Mouse (Mus musculus): ENCODE measurements around the gene Ydjc. TPM values are rescaled to one million over a fixed set of nuclear protein-coding genes. Genes with fewer than 3 reads are reported as not detected.
A peak's percentile ranks its signal among the peaks of the same experiment; 100 is the strongest.
"Not testable (repeated sequence)": the region's sequence is repeated elsewhere in the genome, so short reads cannot be mapped to it uniquely, and the experiment has no call there.

Gene Ydjc
- total RNA-seq, 2 experiments from 2014 or later = 3.9 to 6.7 TPM

DNA sequence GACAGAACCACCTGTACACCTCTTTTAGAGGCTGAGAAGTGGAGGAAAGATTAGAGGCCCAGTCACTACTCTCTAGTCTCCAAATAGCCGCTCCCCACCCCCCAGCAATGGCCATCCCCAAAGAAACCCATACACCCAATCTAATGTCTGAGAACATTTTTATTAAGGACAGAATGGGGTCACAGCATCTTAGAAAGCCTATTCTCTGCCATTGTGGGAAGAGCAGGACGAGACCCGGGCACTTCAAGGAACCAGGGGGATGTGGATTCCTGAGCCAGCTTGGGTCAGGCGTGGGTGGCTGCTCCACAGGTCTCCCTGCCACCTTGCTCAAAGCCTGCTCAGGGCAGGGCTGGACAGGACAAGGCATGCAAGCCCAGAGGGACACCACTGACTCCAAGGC lies 7.5 kb downstream of the Ydjc start:
- DNase-seq = no peak

DNA sequence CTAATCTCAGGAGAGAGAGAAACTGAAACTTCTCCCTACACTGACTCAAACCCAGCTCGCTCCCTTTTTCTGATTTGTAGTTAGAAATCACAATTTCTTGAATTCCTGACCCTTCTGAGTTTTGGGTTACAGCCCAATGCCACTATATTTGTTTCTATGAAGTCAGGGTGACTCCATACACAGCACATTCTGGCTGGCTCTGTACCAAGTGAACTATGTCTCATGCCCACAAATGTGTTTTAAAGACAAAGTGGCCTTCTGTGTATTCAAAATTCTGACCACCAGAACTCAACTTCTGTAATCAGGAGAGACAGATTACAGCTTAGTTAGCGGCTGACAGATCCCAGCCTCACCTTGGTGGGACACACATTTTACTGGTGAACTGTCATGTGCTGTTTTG lies 9.9 kb downstream of the Ydjc start:
- peak; percentile 44 for DNase-seq

DNA sequence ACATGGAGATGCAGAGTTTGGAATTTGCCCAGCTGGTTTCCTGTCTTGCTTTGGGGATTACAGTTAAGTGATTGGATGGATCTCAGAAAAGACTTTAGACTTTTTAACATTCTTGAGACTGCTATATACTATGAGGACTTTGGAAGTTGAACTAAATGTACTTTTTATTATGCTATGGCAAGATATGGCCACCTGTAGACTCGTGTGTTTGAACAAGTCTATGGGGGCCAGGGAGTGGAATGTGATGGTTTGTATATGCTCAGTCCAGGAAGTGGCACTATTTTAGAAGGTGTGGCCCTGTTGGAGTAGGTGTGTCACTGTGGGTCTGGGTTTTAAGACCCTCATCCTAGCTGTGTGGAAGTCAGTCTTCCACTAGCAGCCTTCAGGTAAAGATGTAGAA lies 21.1 kb downstream of the Ydjc start:
- DNase-seq = not testable (repeated sequence)

DNA sequence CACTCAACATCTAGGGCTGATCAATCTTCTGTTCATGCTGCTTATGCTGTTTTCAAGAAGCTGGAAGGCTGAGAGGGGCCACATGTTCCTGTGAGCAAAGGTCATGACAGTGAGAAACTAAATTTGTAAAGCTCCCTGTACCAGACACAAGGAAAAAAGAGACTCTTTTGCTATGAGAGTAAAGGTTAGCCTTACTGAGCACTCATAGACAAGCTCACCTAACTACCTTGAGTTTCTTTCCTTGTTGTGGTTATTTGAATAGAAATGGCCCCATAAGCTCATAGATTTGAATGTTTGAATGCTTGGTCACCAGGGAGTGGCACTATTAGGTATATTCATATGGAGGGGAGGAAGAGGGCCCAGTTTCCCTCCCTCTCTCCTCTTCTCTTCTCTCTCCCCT lies 22.8 kb downstream of the Ydjc start:
- no peak for DNase-seq

DNA sequence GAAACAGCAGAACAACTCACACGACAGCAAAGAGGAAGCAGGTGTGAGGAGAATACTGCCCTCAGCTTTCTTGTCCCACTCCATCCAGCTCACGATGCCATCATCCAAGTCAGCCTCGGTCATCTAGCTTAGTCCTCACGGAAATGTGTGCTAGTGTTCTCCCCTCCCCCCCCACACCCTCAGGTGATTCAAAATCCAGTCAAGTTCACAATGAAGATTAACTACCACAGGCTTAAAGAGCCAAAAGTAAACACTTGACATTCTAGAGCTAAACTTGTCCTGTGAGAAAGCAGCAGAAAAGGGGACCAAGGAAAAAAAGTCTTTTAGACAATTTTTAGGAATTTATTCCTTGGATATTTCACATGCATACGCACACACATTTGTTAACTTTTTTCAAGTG lies 23.6 kb downstream of the Ydjc start:
- no peak for DNase-seq

DNA sequence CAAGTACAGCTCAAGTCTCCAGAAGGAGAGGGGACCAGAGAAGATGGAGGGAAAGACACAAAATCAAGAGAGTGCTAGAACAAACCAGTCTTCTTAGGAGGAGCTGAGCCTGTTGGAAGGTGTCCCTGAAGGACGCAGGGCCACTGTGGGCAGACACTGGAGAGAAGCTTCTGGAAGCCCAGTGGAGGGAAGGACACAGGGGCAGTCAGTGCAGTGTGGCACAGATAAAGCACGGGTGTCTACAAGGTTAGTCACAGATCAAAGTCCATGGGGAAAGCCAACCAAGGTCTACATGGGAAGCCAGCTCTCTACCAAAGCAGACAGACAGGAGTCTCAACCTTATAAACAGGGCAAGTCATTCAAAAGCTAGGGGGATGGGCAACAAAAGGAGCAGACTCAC lies 31.3 kb downstream of the Ydjc start:
- peak; percentile 34 for DNase-seq

DNA sequence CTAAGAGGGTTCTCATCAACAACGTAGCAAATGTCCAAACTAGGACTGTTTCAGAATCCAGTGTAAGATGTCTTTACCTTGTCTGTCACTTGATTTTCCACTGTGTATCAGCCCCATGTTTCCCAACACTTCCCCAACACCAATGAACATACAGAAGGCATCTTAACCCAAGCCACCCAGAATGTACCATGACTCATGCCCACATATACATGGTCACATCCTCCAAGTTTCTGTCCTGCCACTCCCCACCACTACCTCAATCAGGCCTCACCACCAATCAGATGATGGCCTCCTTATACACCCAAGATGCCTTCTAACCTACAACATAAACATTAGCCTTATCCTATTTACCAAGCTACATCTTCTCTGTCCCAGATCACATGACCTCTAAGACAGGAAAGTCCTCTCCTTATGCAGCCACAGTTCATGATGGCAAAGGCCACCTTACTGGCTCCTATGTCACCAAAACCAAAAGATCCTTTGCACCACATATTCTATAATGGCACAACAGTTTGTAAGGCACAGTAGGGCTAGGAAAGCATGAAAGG lies 33.3 kb downstream of the Ydjc start:
- DNase-seq = no peak

DNA sequence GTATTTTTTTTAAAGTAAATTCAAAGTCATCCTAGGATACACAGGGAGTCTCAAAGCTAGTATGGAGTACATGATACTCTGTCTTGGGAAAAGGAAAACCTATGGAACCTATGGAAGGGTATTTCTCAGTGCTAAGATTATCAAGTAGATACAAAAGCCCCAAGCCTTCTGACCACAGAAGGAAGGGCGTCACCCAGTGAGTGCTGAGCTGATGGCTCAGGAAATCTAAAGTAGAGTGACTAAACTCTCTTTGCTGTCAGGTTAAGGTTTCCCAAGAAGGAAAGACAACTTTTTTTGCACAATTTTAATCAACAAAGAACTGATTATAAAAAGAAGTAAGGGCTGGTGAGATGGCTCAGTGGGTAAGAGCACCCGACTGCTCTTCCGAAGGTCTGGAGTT lies 35.3 kb downstream of the Ydjc start:
- DNase-seq = no peak

DNA sequence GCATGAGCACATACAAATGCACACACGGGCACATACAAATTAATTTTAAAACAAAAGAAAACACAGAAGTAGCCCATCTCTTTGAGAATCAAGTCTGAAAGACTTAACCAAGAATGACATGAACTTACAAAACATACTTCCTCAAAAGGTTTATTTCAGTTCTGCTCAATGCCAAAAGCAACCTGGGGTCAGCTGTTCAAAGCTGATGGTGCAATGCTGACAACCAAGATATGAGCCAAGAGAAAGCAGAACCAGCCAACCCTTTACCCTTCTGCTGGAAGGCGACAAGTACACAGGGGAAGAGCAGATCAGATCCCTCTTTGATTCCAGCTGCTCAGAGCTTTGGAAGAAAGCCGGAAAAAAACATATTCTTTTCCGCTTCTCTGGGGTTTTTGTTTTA lies 37.0 kb downstream of the Ydjc start:
- DNase-seq = peak; percentile 56

DNA sequence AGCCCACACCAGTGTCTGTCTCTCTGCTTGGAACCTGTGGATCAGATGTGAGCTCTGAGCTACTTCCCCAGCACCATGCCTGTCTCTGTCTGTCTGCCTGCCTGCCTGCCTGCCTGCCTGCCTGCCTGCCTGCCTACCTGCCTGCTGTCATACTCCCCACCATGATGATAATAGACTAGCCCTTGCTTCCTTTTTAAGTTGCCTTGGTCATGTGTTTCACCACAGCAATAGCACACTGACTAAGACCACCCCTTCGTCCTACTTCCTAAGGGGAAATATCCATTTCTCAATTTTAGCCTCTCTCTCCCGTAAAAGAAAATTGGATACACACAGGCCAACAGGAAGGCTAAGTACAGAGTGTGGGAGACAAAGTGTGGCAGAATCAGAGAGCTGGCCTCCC lies 37.7 kb downstream of the Ydjc start:
- DNase-seq = no peak

DNA sequence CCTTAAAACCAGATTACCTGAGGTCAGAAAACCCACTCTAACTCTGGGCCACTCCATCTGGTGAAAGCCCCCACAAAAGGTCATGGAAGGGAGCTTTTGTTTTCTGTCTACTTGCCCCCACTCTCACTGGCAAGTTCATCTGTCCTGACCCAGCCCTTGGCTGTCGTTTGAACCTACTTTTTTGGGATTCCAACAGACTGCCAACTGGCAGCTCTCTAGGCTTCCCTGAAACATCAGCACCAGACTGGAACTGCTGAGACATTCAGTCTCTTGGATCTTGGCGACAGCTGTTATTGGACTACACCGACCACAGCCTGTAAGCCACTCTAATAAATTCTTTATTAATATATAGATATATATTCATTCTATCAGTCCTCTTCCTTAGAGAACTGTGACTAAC lies 38.6 kb downstream of the Ydjc start:
- DNase-seq = no peak

DNA sequence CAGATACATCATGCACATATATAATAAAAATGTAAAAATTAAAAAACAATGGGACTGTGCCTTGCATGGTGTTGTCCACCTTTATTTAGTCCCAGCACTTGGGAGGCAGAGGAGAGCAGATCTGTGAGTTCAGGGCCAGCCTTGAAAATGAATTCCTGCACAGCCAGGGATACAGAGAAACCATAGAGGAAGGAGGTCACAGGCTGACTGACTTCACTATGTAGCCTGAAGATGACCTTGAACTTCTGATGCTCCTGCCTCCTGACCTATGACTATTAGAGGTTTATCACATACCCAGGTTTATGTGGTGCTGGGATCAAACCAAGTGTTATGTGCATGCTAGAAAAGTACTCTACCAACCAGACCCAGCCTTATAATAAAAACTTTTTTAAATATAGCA lies 41.1 kb downstream of the Ydjc start:
- DNase-seq = no peak

DNA sequence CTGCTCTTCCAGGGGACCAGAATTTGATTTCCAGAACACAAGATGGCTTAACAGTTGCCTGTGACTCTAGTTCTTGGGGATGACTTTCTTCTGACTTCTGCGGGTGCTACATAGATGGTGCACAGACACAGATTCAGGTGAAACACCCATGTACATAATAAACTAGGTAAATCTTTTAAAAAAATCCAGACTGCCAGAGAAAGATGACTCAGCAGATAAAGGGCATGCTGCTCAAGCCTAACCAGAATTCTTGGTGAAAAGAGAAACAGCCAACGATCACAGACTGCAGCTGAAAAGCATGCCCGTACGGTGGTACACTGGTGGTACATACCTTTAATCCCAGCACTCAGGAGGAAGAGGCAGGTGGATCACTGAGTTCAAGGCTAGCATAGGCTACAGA lies 49.4 kb downstream of the Ydjc start:
- no peak for DNase-seq

DNA sequence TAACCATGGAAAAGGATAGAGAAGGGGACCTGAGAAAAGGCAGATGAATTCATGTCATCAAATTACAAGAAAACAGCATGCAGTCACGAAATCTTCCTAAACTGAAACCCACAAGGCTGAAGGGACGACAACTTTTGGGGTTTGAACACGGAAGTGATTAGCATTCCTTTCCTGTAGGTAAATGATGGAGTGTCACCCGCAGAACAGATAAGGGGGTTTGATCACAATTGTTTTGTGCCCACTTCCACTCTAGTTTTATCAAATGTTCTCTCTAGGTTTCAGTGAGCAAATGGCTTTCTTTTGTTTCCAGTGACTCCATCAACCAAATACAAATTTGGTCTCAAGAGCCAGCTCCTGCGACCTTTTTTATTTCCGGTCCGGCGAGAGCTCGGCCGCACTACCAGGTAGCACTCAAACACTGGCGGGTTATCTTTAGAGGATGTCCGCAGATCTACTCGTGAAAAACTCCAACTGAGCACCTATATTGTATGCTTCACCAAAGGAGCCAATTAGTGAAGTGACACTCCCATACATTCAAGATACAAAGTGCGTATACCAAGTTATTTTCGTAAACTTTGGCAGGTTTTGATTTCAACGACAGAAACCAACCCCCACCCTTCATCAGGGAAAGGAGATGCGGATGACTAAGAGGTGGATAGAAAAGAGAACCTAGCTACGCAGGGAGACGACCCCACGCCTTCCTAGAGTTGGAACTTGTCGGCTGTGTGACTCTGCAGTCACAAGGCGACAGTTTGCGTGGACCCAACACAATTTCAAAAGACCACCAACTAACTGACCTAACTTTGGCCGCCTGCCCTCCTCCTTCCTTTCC lies 55.9 kb downstream of the Ydjc start:
- no peak for DNase-seq

DNA sequence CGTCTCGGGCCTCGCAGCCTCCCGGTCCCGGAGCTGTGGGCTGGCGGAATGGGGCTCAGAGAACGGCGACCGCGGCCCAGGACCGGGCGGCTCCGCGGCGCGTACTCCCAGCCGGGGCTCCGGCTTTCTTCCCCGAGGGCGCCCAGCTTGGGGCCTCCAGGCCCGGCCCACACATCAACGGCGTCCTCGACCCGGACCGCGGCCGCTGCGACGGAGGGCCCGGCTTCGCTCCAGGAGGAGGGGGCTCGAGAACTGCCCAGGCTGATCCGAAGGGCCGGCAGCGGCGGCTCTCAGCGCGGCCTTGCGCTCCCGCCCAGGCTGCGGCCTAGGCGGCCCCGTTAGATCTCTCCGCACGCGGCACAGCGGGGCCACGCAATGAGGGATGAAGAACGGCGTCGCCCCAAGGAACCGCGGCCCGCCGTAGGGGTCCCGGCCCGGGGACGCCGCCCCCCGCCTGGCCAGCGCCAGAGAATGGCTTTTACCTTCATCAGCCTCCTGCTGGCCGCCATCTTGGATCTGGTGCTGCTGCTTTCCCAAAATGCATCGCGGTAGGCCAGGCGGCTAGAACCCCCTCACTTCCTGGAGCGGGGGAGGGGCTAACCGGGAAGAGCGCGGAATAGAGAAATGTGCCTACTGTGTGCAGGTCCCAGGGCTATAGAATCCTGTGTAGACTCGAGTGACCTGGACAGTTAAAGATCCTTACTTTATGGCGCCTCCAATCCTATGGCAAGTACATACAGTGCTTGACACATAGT lies 56.7 kb downstream of the Ydjc start:
- peak; percentile 88 for DNase-seq

DNA sequence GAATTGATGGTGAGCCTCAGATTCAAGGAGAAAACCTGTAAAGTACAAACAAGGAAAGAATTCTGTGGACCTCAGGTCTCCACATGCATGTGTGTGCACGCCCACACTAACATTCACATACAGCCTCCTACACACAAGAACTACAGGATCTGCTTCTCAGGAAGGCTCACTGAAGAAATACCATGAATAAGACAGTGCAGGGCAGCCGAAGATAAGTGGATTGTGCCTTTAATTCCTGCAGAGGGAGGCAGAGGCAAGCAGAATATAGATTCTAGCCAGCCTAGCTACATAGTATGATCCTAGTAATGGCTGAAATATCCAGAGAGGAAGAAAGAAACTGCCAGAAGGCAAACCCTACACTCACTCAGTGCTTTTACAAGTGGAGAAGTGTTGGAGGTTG lies 57.6 kb downstream of the Ydjc start:
- no peak for DNase-seq

DNA sequence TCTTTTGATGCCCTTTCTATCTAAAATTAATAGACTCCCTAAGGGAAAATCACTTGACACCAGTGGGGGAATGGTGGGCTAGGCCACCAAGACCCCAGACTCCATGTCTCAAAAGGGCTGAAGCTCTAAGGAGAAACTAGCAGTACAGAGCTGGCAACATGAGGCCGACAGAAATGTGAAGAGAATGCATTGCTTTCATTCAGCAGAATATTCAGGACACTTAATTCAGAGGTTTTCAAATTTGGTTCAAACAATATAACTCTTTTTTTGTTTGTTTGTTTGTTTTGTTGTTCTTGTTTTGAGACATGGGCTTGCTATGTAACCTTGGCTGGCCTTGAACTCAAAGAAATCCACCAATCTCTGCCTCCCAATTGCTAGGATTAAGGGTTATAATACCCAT lies 58.1 kb downstream of the Ydjc start, which contains the start of gene Ube2l3:
Gene Ube2l3 (minus strand): TSS at position 101 of the 400 bp plus-strand sequence.
- no peak for DNase-seq

DNA sequence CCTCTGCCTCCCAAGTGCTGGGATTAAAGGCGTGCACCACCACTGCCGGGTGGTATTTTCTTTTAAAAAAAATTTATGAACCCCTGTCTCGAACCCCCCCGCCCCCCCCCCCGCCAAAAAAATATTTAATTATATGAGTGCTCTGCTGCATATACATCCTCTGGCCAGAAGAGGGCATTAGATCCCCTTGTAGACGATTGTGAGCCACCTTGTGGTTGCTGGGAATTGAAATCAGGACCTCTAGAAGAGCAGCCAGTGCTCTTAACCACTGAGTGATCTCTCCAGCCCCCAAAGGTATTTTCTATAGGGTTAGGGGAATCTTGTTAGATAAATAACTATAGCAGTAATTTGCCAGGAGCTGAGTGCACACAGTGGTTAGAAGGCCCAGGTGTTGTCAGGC lies 60.6 kb downstream of the Ydjc start:
- peak; percentile 33 for DNase-seq

DNA sequence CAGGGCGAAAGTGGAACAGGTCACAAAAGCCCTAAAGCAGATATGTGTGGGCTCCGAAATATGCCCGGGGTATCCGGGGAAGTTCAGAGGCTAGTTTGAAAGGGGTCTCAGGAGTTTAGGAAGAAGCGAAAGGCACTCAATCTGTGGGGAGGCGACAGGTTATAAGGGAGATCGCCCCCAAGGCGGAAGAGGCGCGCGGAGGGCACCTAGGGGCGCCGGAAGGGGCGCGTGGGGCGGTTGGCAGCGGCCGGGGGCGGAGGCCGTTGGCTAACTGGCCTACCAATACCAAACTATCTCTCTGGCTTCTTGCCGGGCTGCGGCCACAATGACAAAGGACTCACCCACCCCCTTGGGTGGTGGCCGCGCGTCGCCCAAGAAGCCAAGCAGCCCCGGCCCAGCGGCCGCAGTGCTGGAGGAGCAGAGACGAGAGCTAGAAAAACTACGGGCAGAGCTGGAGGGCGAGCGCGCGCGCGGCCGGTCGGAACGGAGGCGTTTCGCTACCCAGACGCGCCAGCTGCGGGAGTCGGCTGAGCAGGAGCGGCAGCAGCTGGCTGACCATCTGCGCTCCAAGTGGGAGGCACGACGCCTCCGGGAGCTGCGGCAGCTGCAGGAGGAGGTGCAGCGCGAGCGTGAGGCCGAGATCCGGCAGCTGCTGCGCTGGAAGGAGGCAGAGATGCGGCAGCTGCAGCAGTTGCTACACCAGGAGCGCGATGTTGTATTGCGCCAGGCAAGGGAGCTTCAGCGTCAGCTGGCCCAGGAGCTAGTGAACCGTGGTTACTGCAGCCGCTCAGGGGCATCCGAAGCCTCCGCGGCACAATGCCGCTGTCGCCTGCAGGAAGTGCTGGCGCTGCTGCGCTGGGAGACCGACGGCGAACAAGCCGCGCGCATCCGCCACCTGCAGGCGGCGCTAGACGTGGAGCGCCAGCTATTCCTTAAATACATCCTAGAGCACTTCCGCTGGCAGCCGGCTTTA lies 64.3 kb downstream of the Ydjc start, which contains the start of gene Rimbp3:
Gene Rimbp3 (plus strand): TSS at position 215 of the 973 bp plus-strand sequence.
- peak; percentile 92 for DNase-seq

DNA sequence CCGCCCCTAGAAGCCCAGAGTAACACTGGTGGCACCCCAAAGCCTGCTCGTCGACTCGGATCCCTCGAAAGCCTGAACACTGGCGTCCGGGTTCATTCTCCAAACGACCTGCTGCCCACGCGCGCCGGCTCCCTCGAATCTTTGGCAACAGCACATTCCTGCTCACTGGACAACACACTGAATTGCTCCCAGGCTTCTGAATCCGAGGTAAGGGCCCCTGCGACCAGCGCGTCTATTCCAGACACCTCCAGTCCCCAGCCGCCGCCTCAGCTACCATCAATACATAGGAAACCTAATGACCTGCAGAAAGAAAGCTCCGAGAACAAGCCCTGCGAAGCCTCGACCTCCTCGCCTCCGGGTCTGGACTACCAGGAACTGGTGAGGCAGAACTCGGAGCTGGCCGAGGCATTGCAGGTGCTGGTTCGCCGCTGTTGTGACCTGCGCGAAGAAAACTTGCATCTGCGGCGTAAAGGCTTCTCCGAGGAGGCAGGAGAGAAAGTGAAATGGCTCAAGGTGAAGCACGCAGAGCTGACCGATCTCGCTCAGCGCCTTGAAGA lies 65.1 kb downstream of the Ydjc start:
- no peak for DNase-seq
